Mouse (Mus musculus): ENCODE measurements at regions not wholly inside any gene's neighbourhood (a gene's known extent, or its start where the extent isn't known, plus 50 kb on each side); places are given as distances from the start of the nearest gene placed in this dataset.

DNA sequence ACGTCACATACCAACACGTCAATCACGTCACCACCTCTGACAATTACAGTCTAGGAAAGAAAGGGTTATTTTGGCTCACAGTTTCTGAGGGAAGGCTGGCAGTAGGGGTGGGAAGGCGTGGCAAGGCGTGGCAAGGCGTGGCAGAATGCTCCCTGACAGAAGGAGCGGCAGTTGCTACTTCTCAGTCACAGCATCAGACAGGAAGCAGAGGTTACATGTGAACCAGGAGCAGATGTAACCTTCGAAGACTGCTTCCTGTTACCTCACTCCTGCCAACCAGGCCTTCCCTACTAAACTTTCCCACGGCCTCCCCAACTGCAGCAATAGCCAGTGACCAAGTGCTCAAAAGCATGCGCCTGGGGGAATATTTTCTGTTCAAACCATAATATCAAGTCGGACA, 240.9 kb upstream of the Stt3b start:
- TF ChIP-seq CTCF (conservative IDR thresholded peaks at IDR 0.05): no peak
- DNase-seq (ENCODE audit: low spot score in 2 of 2): no peak
- Histone ChIP-seq H3K4me3 (no peak overlapping the region), H3K27ac (no peak overlapping the region)

DNA sequence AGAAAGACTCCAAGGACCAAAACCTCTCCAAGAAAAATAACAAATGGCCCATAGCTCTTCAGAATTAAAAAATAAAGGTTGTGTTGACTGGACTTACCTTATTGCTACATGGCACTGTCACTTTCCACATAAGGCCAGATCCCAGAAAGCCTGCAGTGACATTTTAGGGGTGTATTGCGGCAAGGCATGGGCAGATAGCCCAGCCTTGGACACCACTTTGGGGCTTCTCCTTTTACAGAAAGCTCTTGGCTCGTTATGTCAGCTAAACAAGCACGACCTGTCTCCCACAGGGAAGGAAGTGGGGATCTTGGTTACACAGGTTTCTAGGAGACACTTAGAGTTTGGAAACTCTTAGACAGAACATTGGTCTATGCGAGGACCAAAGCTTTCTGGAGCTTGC, 241.3 kb upstream of the Stt3b start:
- H3K4me3 ChIP-seq: no peak overlapping the region
- DNase-seq (ENCODE audit: low spot score in 2 of 2): no peak
- no peak overlapping the region for H3K27ac ChIP-seq
- no peak for TF ChIP-seq CTCF (conservative IDR thresholded peaks at IDR 0.05)

DNA sequence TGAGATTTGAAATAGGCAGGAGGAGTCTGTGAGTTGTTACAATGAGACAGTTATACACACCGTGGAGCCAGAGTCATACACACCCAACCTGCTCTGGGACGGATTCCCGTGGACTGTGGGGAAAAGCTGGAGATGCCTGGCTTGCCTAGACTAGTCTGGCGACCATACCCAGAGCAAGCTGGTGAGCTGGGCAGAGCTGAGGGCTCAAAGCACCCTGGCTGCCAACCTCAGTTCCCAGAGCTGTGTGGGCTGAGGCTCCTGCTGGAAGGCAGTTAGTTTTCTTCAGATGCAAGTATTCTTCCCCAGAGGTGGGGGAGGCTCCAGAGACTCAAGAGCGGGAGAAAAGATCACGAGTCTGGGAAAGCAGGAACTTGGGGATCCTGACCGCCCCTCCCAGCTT, 247.9 kb upstream of the Stt3b start:
- H3K27ac ChIP-seq: no peak overlapping the region
- no peak for TF ChIP-seq CTCF (conservative IDR thresholded peaks at IDR 0.05)
- no peak overlapping the region for H3K4me3 ChIP-seq
- peak; percentile 16 to 30 for DNase-seq (ENCODE audit: low spot score in 2 of 2)

DNA sequence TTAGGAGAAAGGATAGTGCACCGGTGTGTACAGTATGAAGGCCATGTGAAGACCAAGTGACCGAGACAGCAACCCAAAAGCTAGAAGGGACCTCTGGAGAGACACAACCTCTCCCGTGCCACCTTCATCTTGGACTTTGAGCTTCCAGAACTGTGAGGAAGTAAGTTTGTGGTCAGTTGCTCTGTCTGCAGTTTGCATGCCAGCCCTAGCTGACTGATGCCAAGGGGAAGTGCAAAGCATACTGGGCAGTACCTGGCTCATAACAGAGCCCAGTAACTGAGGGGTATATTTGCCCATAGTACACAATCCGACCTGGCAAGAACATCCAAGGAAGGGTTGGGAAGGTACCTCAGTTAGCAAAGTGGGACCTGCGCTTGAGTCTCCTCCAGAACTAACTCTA, 249.3 kb upstream of the Stt3b start:
- DNase-seq (ENCODE audit: low spot score in 2 of 2): no peak
- no peak overlapping the region for H3K27ac ChIP-seq
- H3K4me3 ChIP-seq: no peak overlapping the region
- TF ChIP-seq CTCF (conservative IDR thresholded peaks at IDR 0.05): no peak

DNA sequence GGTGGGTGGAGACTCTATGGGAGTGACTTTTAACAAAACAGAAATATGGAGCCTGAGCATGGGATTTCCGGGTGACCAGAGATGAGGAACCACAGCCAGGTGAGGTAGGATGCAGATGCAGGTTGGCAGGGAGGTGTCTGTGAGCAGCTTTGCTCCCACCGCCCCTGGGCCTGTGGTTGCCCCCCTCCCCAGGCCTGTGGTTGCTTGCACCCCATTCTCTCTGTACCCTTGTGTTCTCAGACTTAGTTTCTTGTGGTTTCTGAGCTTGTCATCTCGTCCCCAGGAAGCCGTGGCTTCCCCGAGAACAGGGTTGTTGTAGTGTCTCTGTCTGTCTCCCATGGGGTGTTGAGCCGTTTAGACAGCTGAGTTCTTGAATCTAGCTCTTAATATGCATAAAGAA, 251.0 kb upstream of the Stt3b start:
- Histone ChIP-seq H3K27ac (no peak overlapping the region), H3K4me3 (no peak overlapping the region)
- no peak for TF ChIP-seq CTCF (conservative IDR thresholded peaks at IDR 0.05)
- DNase-seq (ENCODE audit: low spot score in 2 of 2): no peak

DNA sequence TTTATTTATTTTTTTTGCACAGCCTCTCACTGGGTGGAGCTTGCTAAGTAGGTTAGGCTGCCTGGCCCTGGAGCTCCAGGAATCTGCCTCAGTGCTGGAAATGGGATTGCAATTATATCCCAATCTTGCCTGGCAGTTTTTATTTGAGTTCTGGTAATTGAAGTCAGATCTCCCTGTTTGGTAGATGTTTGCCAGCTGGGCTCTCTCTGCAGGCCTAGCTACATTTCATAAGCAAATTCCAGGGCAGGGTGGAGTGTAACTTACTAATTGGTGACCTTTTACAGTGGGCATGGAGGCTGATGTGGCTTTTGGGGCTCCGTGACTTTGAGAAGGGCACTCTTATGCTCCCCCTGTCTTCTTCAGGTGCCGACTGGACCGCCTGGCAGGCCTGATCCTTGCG, 252.6 kb upstream of the Stt3b start:
- no peak for DNase-seq (ENCODE audit: low spot score in 2 of 2)
- no peak for TF ChIP-seq CTCF (conservative IDR thresholded peaks at IDR 0.05)
- H3K4me3 ChIP-seq: no peak overlapping the region
- H3K27ac ChIP-seq: no peak overlapping the region

DNA sequence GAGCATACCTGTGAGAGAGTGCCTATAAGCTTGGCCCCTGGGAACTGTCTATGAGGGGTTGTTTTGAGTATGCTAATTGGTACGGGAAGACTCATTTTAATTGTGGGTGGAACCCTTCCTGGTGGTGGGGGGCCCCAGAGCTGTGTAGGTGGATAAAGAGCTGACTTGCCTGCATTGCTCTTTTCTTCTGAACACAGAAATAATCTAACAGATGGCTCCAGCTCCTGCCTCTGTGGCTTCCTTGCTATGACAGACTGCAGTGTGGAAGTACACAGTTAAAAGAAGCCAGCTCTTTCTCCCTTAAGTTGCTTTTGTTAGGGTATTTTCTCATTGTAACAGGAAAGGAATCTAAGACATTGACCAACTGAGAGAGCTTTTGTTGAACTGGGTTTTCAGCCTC, 254.1 kb upstream of the Stt3b start:
- no peak for TF ChIP-seq CTCF (conservative IDR thresholded peaks at IDR 0.05)
- Histone ChIP-seq H3K4me3 (no peak overlapping the region), H3K27ac (no peak overlapping the region)
- peak; percentile 24 to 32 for DNase-seq (ENCODE audit: low spot score in 2 of 2)

DNA sequence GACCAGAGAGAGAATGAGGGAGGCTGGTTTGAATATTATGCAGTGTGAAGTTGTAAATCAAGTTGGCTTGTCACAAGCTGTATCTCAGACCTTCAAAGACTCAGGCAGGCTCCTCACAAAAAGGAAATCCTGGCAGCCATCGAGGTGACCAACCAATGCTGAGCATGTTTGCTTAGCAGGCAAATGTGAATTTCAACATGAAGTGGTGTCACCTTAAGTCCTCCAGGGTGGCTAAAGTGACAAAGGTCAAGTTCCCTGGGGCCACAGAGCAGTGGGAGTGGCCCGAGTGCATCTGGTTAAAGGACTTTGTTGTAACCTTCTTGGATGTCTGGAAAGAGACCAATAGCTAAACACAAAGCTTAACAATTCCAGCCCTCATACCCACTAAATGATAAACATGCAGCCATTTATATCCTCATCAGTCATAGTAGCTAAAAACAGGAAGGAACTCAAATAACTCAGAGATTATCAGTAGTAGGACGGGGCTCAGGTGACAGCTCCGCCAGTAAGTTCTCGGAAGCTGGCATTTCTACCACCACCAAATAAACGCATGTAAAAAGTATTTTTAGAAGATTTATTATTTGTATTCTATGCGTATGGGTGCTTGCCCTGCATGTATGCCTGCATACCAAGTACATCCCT, 258.6 kb upstream of the Stt3b start:
- TF ChIP-seq CTCF (conservative IDR thresholded peaks at IDR 0.05): no peak
- no peak overlapping the region for H3K4me3 ChIP-seq
- DNase-seq (ENCODE audit: low spot score in 2 of 2): no peak
- H3K27ac ChIP-seq: no peak overlapping the region

DNA sequence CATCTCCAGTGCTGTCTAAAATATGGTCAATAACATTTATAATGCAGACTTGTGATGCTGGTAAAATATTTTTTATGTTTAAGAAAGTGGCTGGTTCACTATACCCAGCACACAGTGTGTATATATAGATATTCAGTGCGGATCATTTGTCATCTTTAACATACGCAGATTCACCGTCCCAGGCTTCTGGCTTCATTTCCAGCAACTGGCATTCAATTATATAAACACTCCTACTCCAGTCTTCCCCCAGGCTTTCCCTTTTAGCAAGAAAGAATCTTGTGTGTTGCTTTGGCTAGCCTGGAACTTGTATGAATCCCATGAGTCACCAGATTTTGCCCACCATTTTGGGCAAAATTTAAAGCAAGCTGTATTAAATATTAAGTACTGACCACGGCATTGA, 260.8 kb upstream of the Stt3b start:
- no peak for DNase-seq (ENCODE audit: low spot score in 2 of 2)
- Histone ChIP-seq H3K27ac (no peak overlapping the region), H3K4me3 (no peak overlapping the region)
- TF ChIP-seq CTCF (conservative IDR thresholded peaks at IDR 0.05): no peak

DNA sequence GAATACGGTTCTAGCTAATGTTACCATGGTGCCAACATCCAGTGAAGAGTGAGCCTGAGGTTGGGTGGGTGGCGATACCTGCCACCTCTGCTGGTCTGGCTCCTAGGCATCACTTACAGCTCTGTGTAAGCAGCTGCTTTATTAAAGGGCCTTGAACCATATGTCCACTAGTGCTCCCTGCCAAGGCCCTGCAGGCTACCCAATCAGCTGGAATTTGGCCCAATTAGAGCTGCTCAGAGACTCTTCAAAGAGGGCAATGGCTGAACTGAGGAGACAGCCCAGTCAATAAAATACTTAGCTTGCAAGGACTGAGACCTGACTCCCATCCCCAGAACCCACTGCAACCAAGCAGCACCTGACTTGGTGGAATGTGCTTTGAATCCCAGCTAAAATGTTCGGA, 270.9 kb upstream of the Stt3b start:
- TF ChIP-seq CTCF (conservative IDR thresholded peaks at IDR 0.05): no peak
- DNase-seq (ENCODE audit: low spot score in 2 of 2): no peak
- Histone ChIP-seq H3K4me3 (no peak overlapping the region), H3K27ac (no peak overlapping the region)

DNA sequence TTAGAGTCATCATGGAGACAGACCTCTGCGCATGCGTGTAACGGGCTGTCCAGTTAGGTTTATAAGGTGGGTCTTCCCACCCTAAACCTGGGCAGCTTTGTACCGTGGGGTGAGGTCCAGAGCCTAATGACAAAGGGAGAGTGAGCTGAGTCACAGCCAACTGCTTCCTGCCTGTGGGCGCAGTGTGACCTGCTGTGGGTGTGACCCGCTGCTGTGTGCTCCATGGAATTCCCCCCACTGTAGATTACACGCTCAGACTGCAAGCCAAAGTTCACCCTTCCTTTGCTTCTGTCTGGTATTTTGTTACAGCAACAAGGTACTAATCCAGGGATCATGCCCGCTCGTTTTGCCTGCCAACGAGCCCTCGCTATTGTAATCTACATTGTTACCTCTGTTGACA, 273.3 kb upstream of the Stt3b start:
- H3K4me3 ChIP-seq: no peak overlapping the region
- H3K27ac ChIP-seq: no peak overlapping the region
- no peak for TF ChIP-seq CTCF (conservative IDR thresholded peaks at IDR 0.05)
- DNase-seq (ENCODE audit: low spot score in 2 of 2): no peak

DNA sequence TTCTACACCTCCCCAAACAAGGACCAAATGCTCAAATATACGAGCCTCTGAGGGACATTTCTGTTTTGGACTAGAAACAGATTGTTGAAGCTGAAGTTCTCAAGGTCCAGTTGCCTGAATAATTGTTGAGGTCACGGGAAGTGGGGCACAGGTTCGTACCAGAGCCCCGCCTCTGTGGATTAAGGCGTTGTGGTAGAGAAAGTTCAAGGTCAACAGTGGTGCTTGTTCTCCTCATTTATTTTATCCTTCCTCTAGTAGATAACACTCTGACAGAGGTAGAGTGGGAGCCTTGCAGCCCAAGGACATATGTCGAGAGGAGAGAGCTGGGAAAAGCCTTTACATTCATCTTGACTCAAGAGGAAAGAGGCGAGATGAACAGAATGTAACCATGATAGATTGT, 274.7 kb upstream of the Stt3b start:
- no peak for DNase-seq (ENCODE audit: low spot score in 2 of 2)
- Histone ChIP-seq H3K4me3 (no peak overlapping the region), H3K27ac (no peak overlapping the region)
- no peak for TF ChIP-seq CTCF (conservative IDR thresholded peaks at IDR 0.05)

DNA sequence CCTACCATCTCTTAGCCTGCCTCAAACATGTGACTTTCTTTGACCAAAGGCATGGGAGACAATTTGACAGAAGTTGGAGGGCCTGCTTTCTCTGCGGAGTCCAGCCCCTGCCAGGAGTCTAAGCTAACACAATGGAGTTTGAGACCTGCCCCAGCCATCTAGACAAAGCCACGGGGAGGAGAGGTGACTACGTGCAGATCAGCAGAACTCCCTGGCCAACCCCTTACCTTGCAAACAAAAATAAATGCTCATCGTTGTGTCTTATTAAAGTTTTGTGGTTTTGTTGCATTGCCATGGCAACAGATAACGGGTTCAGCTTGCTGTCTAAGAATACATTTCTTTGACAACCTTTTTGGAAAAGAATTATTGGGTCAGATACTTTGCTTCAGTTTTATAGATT, 282.2 kb upstream of the Stt3b start:
- H3K4me3 ChIP-seq: no peak overlapping the region
- DNase-seq (ENCODE audit: low spot score in 2 of 2): no peak
- no peak overlapping the region for H3K27ac ChIP-seq
- TF ChIP-seq CTCF (conservative IDR thresholded peaks at IDR 0.05): no peak

DNA sequence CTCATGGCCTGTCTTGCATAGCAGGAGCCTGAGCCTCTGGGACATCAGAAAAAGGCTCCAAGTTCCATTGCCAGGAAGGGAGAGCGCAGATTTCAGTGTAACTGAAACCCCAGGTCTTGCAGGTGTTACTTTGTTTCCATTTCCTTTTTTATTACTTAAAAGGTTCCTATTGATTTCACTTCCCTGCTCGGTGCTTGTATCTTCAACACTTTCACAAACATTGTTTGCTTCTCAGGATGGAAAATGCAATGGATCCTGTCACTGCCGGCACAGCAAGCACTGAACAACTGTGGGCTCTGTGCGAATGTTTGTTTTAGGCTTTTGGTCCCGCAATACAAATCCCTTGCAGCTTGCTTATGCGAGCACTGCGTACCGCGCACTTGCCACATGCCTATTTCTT, 290.0 kb upstream of the Stt3b start:
- no peak for TF ChIP-seq CTCF (conservative IDR thresholded peaks at IDR 0.05)
- DNase-seq (ENCODE audit: low spot score in 2 of 2): no peak
- Histone ChIP-seq H3K4me3 (no peak overlapping the region), H3K27ac (no peak overlapping the region)

DNA sequence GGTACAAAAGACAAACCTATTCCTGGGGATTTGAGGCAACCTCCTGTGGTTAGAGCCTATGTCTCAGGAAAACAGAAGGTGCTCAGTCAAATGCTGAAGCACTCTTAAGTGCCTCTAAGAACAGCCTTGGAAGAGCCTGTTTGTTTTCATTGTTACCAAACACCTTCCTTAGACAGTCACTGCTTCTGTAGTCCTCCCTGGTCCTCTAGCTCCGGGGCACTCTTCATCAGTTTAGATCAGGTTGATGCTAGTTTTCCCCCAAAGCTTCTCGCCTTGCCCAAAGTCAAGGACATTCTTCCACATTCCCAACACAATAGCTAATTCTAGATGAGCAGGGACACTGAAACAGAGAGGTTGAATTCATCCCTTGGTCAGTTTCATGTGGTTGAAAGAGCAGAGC, 290.6 kb upstream of the Stt3b start:
- Histone ChIP-seq H3K27ac (no peak overlapping the region), H3K4me3 (no peak overlapping the region)
- DNase-seq (ENCODE audit: low spot score in 2 of 2): no peak
- no peak for TF ChIP-seq CTCF (conservative IDR thresholded peaks at IDR 0.05)
